Mouse (Mus musculus) olfactory bulb, adult 2 months (tissue): Measurements from ENCODE around the gene Il17rc.

Experiments used
- CTCF ChIP-seq: fragments of 200-500 bp; IDR thresholded peaks from 2 replicates; pipeline ENCODE4 v1.5.1; 2012; ENCODE audit warnings: low read depth, mild to moderate bottlenecking, low read length, moderate library complexity; ENCODE audit not compliant: insufficient read depth
- POLR2A ChIP-seq: fragments of 200-500 bp; IDR thresholded peaks from 2 replicates; pipeline ENCODE4 v1.6.1; 2012; ENCODE audit warnings: mild to moderate bottlenecking, low read depth, low read length, moderate library complexity; ENCODE audit not compliant: insufficient read depth

GRCm38 (mm10) chr6:113430846-113431245 lies 40.4 kb upstream of the Il17rc start:
- TF ChIP-seq POLR2A (no peak), CTCF (no peak)
